Mouse (Mus musculus) layer of hippocampus, adult 11-12 months (tissue): ENCODE measurements at regions not wholly inside any gene's neighbourhood (a gene's known extent, or its start where the extent isn't known, plus 50 kb on each side); places are given as distances from the start of the nearest gene placed in this dataset.
"Not testable (repeated sequence)": the region's sequence is repeated elsewhere in the genome, so short reads cannot be mapped to it uniquely, and the experiment has no call there.

ENCODE experiments used
- DNase-seq: peaks from one replicate; pipeline ENCODE4 v3.0.0; 2022; ENCODE audit warnings: low spot score

DNA sequence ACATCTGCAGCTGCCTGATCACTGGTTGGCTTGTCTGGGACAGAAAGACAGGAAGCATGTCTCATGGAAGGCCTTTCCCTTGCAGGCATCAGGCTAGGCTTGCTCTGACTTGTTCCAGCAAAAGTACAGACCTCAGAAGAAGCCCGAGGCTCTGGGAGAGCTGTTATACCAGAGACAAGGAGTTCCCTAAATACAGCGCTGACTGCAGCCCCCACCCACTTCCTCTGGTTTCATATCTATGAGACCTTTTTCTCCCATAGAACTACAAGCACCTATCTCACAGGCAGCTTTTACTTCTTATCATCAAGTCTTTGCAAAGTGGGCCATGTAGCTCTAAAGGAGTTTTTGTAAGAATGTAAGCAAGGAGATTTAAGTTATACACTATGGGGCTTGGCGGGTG, 312.2 kb upstream of the Vmn1r3 start:
- DNase-seq: not testable (repeated sequence)

DNA sequence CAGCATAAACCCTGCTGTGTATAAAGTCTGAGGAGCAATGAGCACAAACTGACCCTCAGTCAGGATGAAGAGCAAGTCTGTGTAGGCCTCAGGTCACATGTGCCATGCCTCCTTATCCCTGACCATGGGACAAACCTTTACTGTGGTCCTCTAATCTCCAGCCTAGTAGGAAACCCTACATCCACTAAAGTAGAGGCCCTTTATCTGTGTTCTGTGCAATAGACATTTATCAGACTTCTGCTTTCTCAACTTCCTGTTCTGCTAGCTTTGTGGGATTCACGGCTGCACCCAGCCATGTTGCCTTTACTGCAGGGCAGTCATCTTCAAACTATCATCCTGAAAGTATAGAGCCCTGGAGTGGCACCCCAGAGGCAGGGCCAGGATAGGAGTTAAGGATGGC, 310.8 kb upstream of the Vmn1r3 start:
- not testable (repeated sequence) for DNase-seq

DNA sequence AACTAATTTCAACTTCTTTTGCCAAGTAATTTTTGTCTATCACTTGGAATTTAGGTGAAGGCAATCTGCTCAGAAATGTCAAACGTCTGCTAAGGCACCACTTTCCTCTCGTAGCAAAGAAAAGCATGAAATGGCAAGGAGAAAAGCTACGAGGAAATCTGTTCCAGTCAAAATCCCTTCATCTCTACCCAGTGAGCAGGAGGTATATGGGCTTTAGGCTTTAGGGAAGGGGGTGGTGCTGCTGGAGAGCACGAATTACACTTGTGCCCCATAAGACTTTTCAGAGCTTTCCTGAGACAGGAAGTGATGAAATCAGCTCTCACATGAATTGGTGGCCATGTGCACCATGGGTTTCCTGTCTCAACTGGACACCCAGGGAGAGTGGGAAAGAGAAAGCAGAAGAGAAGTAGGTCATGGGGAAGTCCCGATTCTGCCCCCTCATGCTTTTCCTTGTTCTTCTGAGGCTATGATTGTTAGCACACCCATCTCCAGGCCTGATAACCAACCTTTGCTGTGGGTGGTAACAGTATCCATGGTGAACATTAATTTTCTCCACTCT, 309.0 kb upstream of the Vmn1r3 start:
- DNase-seq: not testable (repeated sequence)

DNA sequence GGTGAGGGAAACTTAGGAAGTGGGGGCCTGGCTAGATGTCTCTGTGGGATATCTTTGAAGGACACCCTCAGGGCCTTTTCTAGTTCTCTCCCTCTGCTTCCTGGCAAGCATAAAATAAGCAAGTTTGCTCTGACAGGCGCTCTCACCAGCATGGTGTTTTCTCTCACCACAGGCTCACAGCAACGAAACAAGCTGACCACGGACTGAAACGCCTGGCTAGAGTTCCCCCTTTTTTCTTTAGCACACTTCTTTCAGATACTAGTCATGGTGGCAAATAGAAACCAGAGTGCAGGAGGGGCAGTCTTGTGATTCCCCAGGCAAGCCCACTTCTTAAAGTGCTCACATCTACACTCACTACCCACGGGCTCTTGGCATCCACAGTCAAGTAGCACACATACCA, 305.7 kb upstream of the Vmn1r3 start:
- DNase-seq: not testable (repeated sequence)

DNA sequence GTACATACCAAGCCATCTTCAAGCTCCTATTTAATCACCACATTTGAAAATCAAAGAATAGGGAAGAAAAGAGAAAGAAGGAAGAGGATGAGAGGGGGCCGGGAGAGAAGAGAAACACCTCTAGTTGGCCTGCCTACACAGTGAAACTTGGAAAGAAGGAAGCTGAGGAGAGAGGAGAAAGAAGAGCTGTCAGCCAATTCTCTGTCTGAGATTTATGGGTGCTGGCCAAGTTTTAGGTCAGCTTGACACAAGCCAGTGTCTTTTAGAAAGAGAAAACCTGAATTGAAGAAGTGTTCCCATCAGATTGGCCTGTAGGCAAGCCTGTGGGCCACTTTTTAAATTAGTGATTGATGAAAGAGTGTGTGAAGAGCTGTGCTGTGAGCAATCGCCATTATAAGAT, 296.9 kb upstream of the Vmn1r3 start:
- DNase-seq: peak; percentile 13

DNA sequence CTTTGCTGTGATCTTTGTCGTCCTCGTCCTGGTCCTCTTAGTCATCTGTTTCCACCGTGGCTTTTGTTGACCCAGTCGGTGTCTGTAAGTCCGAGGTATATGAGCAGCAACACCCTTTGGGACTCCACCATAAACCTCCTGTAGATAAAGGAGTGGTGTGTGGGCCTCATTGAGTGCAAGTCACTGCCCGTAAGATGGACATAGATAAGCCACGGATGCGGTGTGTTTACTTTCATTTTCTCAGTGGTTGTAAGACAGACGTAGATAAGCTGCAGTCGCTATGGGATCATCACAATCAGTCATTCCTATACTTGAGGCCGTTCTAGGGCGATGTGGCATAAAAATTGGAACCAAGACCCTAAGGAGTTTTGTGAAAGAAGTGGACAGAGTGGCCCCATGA, 271.6 kb upstream of the Vmn1r3 start:
- DNase-seq: no peak

DNA sequence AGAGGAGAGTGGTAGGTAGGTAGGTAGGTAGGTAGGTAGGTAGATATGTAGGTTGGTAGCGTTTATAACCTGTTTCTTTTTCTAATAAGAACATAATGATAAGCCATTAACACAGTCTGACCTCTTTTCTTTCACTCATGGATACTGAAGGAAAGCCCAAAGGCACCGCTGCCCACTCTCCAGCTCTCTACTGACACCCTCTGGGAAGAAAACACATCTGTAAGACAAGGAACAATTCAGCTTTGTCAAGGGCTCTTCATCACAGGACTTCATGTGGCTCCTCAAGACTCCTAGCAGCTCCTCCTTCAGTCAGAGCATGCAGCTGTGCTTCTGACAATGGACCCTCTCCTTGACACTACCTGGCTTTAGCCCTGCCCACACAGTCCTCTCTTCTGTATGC, 252.2 kb upstream of the Vmn1r3 start:
- DNase-seq: not testable (repeated sequence)

DNA sequence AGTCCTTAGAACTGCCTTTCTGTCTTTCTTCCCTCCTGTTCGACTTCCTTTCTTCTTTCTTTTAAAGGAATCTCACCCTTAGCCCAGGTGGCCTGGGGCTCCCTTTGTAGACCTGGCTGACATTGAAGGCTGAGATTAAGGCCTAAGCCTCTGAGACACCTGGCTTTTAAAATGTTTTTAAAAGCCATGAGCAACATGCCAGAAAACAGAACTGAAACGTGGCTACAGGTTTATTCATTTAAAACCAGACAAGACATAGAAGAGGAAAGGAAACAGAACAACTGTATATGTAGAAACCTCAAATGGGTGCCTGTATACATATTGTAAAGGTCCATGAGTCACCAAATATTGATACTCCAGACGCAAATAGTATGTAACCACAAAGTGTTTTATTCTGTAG, 242.8 kb upstream of the Vmn1r3 start:
- DNase-seq: no peak

DNA sequence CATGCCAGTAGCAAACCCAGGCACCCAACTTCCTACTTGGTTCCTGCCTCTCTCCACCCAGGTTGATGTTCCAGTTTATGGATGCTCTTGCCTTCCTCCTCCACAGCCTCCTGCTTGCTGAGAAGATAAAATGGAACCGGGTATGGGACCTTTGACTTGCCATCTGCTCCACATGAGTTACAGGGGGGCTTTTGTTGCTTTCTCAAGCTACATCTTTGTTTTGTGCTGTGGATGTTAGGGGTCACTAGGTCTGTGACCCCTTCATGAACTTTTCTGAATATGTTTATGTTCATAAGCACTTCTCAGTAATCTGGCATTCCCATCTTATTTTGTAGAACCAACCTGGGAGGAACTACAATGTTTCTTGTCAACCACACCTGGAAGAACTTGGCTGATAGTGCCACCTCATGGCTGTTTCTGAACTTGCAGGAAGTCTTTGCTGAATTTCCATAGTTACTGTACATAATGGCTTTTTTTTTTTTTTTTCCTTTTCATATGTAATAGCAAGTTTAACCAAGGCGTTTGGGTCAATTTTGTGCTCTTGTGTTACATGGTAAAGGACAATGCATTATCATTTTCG, 234.9 kb upstream of the Vmn1r3 start:
- peak; percentile 35 for DNase-seq

DNA sequence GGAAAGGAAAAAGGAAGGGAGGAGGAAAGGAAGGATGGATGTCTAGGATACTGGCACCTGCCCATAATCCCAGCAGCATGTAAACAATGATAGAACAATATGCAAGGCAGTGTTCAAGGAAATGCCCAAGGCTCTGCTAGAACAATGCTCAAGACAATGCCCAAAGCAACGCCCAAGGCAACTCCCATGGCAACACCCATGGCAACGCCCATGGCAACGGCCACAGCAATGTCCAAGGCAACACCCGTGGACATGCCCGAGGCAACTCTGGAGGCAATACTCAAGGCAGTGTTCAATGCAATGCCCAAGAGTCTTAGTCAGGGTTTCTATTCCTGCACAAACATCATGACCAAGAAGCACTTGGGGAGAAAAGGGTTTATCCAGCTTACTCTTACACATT, 231.5 kb upstream of the Vmn1r3 start:
- DNase-seq: no peak

DNA sequence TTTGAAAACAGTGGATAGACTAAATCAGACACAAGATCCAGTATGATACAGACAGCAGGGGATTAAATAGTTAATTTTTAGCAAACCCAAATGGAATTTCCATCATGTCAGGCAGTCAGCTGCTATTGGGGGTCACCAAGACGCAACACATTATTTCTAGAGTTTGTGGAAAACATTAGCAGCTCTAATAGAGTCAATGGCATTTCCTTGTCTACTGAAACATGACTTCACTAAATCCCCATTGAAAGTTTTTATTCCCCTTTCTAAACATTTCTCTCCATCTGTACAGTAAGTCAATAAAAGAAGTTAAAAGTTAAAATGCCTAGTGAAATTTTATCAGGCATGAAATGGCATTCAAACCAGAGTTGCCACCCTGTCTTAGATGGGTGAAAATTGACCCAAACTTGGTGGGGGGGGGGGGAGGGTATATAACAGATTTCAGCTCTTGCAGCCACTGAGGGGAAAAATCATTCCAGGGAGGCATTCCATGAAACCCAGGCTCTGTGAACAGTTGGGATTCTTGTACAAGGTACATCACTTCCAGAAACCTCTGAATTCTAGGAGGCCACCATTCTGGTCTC, 229.4 kb upstream of the Vmn1r3 start:
- not testable (repeated sequence) for DNase-seq

DNA sequence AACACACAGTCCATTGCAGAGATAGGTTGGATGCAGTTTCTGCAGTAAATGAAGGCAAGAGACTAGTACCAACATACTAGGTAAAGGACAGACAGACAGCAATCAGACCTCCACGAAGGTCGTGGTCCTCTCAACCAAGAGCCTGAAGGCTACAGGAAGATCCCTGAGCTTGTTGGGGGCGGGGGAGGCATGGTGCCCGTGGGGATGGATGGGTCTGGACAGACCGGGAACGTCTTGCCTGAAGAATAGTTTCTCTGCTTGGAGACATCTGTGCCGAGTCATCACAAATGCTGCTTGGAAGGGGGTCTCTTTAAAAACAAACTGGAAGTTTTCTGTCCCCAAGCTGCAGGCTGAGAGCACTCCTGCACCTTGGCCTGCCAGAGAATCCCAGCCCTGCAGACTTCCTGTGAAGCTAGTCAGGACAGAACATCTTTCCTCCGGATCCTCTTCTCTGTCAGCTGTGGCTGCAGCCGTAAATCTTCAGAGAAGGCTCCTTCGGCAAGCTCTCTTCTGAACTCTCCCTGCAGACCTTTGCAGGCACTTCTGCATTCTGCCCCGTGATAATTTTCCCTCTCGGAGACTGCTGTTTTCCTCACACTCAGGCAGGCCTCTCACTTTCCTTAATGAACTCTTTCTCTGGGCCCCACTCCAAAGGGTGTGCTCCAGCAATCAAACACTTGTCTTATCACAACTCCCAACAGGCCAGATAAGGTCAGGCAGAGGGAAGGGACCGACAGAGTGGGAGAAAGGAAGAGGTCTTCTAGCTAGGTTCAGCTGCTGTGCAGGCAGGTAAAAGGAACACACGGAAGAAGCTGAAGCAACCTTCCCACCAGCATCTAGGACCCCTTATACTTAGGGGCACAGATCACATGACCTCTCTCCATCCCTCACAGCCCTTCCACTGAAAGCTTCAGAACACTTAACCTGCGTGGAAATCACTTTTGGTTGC, 228.6 kb upstream of the Vmn1r3 start:
- no peak for DNase-seq

DNA sequence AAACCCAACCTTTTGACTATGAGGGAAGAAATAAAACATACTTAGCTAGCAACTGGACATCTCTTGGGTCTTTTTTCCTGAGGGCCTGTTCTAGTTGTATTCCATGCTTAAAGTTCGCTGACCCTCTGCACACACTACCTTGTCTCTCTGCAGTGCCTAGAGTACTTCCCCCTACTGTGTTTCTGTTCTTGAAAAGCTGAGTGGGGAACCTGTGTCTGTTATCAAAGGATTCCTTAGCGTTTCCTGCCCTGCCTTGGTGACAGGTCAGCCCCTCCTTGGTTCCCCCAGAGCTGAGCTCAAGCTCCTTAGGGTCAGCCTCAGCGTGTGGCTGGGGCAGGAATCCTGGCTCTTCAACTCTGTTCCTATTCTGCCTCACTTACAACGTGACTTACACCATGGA, 227.2 kb upstream of the Vmn1r3 start:
- not testable (repeated sequence) for DNase-seq

DNA sequence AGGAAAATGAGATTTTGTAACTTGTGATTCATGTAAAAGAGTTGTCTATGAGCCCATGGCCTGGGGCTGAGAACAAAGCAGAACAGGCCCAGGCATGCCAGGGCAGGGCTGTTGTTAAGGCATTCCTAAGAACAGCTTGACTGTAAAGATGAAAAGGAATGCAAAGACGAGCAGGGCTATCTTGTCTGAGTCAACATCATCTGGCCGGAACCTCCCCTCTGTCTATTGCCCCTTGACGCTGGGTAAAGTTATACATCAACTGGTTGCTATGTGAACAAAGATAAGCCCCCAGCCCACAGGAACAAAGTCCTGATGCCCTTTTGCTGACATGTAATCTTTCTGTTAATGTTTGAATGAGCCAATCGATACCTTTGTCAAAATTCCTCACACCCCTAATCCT, 217.7 kb upstream of the Vmn1r3 start:
- DNase-seq: not testable (repeated sequence)

DNA sequence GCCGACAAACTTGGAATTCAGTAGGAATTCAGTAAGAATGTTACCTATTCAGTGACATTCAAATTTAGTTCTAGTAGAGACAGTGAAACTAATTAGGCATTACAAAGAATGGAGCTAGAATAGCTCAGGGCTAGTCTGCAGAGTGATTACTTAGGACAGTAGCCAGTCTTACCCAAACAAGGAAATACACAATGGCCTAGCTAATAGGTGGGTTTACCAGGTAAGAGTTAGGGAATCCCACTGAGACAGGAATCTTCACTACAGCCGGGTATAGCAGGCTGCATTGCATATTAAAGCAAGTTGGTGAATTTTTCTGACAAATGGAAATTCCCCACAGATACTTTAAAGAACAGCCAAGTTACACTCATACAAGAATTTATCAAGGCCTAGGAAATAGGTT, 216.6 kb upstream of the Vmn1r3 start:
- DNase-seq: not testable (repeated sequence)

DNA sequence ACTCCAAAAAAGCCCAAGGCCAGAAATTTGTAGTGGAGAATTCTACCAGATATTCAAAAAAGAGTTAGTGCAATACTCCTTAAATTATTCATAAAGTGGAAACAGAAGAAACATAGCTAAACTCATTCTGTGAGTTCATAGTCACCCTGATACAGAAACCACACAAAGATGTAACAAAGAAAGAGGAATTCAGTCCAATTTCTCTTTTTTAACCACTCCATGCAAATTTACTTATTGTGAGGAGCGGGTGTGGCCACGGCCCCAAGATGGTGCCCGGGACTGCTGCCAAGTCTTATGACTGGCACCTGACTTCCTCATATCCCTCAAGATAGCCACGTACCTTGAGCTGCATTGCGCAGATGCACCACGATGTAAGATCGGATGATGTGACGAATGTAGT, 206.4 kb upstream of the Vmn1r3 start:
- not testable (repeated sequence) for DNase-seq

DNA sequence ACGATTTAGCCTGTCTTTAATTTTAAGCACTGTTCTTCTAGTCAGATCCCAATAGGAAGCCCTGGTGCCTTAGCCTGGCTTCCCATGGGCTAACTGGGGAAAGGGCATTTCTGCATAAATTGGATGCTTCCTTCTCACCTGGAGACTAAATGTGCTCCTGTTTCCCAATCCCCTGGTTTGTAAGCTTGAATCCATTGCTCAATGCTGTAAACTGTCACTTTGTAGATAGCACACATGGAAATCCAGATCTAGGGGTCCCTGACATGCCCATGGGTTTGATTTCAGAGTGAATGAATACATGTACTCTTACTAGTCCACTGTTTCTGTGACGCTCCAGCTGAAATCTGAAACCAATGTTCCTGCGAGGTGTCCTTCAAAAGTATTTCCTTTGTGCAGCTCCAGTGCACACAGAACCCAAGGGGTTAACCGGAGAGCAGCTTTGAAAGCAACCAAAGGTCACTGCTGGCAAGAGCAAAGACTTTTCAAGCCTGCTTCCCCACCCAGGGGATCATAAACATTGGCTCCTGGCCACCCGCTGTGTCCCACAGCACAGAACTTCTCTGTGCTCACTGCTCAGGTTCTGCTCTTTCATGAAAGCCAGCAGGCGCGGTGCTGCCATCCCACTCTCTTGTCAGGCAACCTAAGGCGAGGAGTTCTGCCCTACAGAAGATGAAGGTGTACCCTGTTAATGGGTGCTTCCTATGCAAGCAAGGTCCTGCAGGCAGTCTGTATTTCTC, 188.0 kb upstream of the Vmn1r3 start:
- not testable (repeated sequence) for DNase-seq

DNA sequence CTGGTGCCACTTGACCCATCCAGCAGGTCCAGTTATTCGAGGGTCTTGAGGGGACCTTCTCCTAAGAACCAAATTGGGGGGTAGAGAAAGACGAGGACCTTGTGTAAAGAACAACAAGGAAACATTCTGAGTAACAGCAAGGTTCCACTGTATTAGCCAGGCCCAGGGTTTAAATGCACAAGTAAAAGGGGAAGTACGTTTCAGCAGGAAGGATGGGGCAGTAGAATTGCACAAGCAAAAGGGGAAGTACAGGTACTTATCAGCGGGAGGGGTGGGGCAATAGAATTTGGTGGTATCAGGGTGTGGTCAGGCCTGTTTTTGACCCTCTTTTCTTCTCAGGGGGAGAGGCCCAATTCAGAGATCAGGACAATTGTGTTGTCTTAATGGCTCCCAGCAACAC, 182.9 kb upstream of the Vmn1r3 start:
- DNase-seq: not testable (repeated sequence)

DNA sequence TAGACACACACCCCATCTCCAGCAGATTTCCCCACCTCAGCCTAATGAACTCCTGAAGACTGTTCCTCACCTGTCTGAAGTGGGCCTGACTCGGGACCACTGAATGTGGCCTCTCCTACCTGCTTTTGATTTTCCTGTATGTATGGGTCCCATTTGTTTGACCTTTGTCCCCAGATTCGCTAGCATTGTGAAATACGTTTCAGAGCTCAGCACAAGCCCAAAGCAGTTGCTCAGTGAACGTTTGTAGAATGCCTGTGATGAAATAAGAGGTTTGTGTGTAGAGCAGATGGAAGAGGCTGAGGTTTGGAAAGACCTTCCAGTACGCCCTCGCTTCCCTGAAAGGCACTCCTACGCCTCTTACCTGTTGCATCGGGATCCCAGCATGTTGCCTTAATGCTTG, 158.3 kb upstream of the Vmn1r3 start:
- not testable (repeated sequence) for DNase-seq

DNA sequence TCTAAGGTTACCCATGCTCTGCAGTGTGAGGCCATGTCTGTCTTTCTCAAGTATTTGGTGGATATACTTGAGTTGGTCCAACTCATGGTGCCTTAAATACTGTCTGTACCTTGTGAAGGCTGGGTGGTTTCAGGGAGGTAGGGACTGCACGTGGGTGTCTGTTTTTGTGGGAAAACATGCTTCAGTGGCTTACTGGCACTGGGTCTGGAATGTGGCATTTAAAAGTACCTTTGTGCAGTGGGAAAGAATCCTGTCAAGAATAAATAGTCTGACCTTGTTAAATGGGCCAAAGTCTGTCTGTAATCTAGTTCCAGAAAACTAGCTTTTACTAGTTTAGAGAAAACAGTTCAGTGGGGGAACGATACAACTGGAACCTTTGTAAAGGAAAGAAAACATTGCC, 157.5 kb upstream of the Vmn1r3 start:
- DNase-seq: not testable (repeated sequence)

DNA sequence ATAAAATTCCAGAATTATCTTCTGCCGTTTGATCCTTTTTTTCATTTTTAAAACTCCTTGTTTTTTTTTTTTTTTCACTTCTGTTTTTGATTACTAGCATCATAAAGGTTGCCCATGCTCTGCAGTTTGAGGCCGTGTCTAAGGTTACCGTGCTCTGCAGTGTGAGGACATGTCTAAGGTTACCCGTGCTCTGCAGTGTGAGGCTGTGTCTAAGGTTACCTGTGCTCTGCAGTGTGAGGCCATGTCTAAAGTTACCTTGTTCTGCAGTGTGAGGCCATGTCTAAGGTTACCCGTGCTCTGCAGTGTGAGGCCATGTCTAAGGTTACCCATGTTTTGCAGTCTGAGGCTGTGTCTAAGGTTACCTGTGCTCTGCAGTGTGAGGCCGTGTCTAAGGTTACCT, 157.0 kb upstream of the Vmn1r3 start:
- not testable (repeated sequence) for DNase-seq
